Mouse (Mus musculus) lung, embryonic 15.5 days (tissue): Measurements from ENCODE around the gene Abhd12b. TPM values are rescaled to one million over a fixed set of nuclear protein-coding genes. Genes with fewer than 3 reads are reported as not detected.

Experiments used
- polyA plus RNA-seq: library from polyadenylated mRNA; unstranded; fragments of >200 nt; fragmentation: Nextera tagmentation; extraction: Ambion mirVana; gene quantifications from 2 replicates; pipeline ENCODE4 v1.2.1, GENCODE M21; 2015

Abhd12b gene
- polyA plus RNA-seq, 1 experiment from 2014 or later, result 0.11 TPM

Other genes with a start within 250 kb of the Abhd12b start
- gene Sav1, start 167.1 kb upstream of the Abhd12b start, polyA plus RNA-seq, result 8.9 and 9.0 TPM in 2 replicates
- gene Nin, start 40.4 kb upstream of the Abhd12b start, polyA plus RNA-seq, result 13.1 and 14.6 TPM in 2 replicates
- gene Pygl, start 77.3 kb downstream of the Abhd12b start, polyA plus RNA-seq, result 58.7 and 65.4 TPM in 2 replicates
- 0.63 and 0.89 TPM in 2 replicates for gene Trim9, start 193.5 kb downstream of the Abhd12b start, polyA plus RNA-seq